Mouse (Mus musculus) left cerebral cortex, postnatal 14 days (tissue): ENCODE measurements at regions not wholly inside any gene's neighbourhood (a gene's known extent, or its start where the extent isn't known, plus 50 kb on each side); places are given as distances from the start of the nearest gene placed in this dataset.

Experiments
- DNase-seq, 2 experiments: peaks; one replicate each; pipeline ENCODE4 v3.0.0; 2021 to 2022; ENCODE audit warnings: low spot score in 2 of 2, mixed read lengths in 1 of 2
- intact Hi-C: fragments of 180-260 bp; cut with DNase I; formaldehyde crosslinking; loops from one replicate; pipeline ENCODE4 v1.15.1; 2025

DNA sequence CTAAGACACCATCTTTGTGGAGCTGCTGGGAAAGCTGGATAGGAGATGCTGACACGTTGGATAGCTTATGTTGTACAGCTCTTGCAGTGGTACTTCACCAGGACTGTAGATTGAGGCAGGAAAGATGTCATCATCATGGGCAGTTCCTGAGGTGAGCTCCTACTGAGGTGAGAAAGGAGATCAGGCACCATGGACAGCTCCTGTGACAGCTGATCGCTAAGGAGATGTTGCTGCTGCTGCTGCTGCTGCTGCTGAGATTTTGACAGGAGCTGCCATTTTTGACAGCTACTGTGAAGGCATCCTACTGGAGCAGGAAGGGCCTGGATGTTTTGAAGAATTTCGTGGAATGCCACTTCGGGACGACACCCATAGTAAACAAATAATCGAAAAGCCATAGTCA lies 152.6 kb downstream of the Adam29 start:
- DNase-seq, result no peak
- intact Hi-C loops, result no loop called here

DNA sequence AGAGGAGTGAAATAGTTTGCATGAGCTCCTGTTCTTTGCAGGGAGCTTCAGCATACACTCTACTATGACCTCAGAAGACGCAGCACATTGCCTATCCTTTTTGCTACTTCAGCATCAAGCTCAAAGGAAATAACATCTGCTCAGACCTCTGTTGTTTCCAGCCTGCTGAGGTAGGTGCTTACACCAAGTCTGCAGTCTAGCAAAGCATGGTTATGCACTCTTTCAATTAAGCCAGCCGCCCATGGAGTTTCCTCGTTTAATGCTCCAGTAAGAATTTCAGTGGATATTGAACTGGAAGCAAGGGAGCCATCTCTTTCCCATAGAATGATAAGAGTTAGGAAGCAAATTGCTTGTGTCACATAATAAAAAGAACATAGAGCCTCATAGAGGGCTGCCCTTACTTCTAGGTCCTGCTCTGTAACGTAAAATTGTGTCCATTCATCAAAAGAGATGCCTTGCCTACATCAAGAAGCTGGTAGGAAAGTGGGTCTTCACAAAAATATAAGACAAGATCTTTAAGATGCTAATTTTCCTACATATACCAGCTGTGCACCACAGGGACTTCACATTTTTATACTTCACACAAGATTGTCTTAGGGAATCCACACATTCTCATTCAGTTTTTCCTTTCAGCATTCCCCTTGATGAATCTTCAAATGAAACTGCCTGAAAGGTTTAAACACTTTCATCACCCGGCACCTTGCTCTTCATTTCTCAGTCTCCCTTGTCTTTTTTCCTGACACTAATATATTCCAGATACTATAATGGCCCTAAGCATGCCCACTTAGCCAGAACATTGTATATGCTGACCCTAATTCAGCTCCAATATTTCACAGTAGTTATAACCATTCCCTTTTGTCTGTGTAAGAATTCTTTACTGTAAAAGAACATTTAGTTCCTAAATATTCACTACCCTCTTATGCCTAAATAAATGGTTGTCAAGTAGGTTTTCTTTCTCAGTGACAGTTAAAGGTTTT lies 182.2 kb downstream of the Adam29 start:
- DNase-seq, result no peak
- intact Hi-C loops, result no loop called here

DNA sequence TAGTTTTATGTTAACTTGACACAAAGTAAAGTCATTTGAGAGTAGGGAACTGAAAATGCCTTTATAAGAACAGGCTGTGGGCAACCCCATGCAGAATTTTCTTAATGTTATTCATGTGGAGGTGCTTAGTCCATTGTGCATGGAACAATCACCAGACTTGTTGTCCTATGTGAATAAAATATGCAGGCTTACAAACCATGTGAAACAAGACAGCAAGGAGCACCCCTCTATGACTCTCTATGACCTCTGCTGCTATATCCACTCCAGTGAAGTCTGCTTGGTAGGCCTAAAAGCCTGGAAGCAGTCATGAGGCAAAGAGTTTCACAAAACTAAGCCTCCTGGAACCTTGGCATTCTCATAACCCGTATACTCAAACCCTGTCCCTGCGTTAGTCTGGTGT lies 215.0 kb downstream of the Adam29 start:
- DNase-seq, result no peak
- intact Hi-C loops, result no loop called here

- no peak for DNase-seq
- intact Hi-C loops, result no loop called here
Measured at GRCm38 (mm10) chr8:55680436-55680835, 226.3 kb downstream of the Adam29 start.

- no peak for DNase-seq
- intact Hi-C loops, result no loop called here
Measured at GRCm38 (mm10) chr8:55638716-55639115, 268.0 kb downstream of the Adam29 start.

- intact Hi-C loops, result no loop called here
- peak in 1 of 2 experiments; percentile 1 for DNase-seq
Measured at GRCm38 (mm10) chr8:55622399-55622798, 284.3 kb downstream of the Adam29 start.
